Mouse (Mus musculus): Measurements from ENCODE around the gene Gm49394. TPM values are rescaled to one million over a fixed set of nuclear protein-coding genes. Genes with fewer than 3 reads are reported as not detected.
A peak's percentile ranks its signal among the peaks of the same experiment; 100 is the strongest.

Gene Gm49394
- polyA plus RNA-seq, 1 experiment from 2014 or later = 0.25 TPM

DNA sequence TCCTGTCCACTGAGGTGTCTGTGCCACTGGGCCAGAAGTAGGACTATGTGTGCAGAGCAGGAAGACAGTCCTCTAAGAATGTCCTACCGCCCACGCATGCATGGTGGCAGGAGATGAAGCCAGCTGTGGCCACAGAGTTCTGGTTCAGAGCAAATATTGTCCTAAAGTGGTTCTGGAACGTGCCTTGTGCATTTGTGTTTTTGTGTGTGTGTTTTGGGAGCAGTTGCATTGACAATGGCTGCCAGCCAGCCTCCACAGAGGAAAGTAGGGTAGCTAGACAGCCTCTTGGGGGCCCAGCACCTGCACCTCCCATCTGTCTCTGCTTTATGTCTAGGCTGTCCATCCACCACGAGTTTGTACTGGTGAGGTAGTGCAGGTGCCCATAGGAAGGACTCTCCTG is 47.6 kb downstream of the Gm49394 start:
- H3K27me3 ChIP-seq = no peaks in the 10 kb centered on the region
- no peaks in the 10 kb centered on the region for H3K9me3 ChIP-seq (replicated peaks)
- H3K36me3 ChIP-seq = no peaks in the 10 kb centered on the region
- no peak overlapping the region for H3K27ac ChIP-seq (replicated peaks)
- no peak overlapping the region for H3K4me3 ChIP-seq (replicated peaks)
- no peak for ATAC-seq (ENCODE audit: insufficient number of reproducible peaks, low FRiP score, low TSS enrichment, low read depth)
- H3K4me1 ChIP-seq = 0 out of 2 replicates have a peak, but pooled peaks cover 6% of the 10 kb centered on the region
- 77% methylated on average over 4 of the region's 4 CpGs for WGBS
- no peak overlapping the region for H3K4me2 ChIP-seq (replicated peaks)
- H3K9ac ChIP-seq = no peak overlapping the region

- Histone ChIP-seq H3K9me3 (replicated peaks) (no peaks in the 10 kb centered on the region), H3K27ac (replicated peaks) (no peak overlapping the region), H3K4me1 (peaks cover 22% of the 10 kb centered on the region), H3K27me3 (no peaks in the 10 kb centered on the region), H3K4me2 (replicated peaks) (no peak overlapping the region), H3K4me3 (replicated peaks) (no peak overlapping the region), H3K36me3 (no peaks in the 10 kb centered on the region), H3K9ac (no peak overlapping the region)
- 55% methylated on average over 2 of the region's 2 CpGs for WGBS
- no peak for ATAC-seq (ENCODE audit: insufficient number of reproducible peaks, low FRiP score, low TSS enrichment, low read depth)
These were observed 56.7 kb downstream of the Gm49394 start for GRCm38 (mm10) chr7:142613077-142613476.

GRCm38 (mm10) chr7:142610627-142611406 is 58.9 kb downstream of the Gm49394 start:
- Histone ChIP-seq H3K4me3 (replicated peaks) (no peak overlapping the region), H3K36me3 (no peaks in the 10 kb centered on the region), H3K27me3 (no peaks in the 10 kb centered on the region), H3K4me1 (peaks cover 22% of the 10 kb centered on the region), H3K9me3 (replicated peaks) (no peaks in the 10 kb centered on the region), H3K4me2 (replicated peaks) (peak overlapping the region; percentile 33), H3K27ac (replicated peaks) (peak overlapping the region; percentile 72), H3K9ac (no peak overlapping the region)
- 3% methylated on average over 12 of the region's 12 CpGs for WGBS
- ATAC-seq (ENCODE audit: insufficient number of reproducible peaks, low FRiP score, low TSS enrichment, low read depth) = peak; percentile 83

GRCm38 (mm10) chr7:142600921-142601320 is 68.8 kb downstream of the Gm49394 start:
- Histone ChIP-seq H3K27ac (replicated peaks) (no peak overlapping the region), H3K9ac (no peak overlapping the region), H3K4me1 (peaks cover 16% of the 10 kb centered on the region), H3K27me3 (no peaks in the 10 kb centered on the region), H3K4me3 (replicated peaks) (no peak overlapping the region), H3K36me3 (no peaks in the 10 kb centered on the region), H3K4me2 (replicated peaks) (no peak overlapping the region), H3K9me3 (replicated peaks) (no peaks in the 10 kb centered on the region)
- 78% methylated on average over 2 of the region's 2 CpGs for WGBS
- peak; percentile 9; the same call in 1 of the 2 replicates for ATAC-seq (ENCODE audit: insufficient number of reproducible peaks, low FRiP score, low TSS enrichment, low read depth)

MicroRNAs within 50 kb of the gene (microRNA counts, 519-probe panel; counts per million panel counts)
- 2,070 counts per million, percentile 43 among the panel's probes with 10 or more counts for microRNA mmu-miR-483

Small RNAs within 50 kb of the gene (microRNA-seq; reads per million reads assigned to microRNA genes)
- gene Mir483 (ENCODE audit: borderline number of aligned reads) = 1,649 reads per million, percentile 81 among the genes with 10 or more reads in this experiment

Other genes starting within 250 kb of the Gm49394 start
- gene Syt8, start 235.1 kb downstream of the Gm49394 start, polyA plus RNA-seq (2015; fragmentation: Nextera tagmentation; extraction: Ambion mirVana) = 3.9 and 4.5 TPM in 2 replicates
- 169 and 228 TPM in 2 replicates for gene Tnni2, start 228.1 kb downstream of the Gm49394 start, polyA plus RNA-seq (2015; fragmentation: Nextera tagmentation; extraction: Ambion mirVana)
- gene Lsp1, start 209.1 kb downstream of the Gm49394 start, polyA plus RNA-seq (2015; fragmentation: Nextera tagmentation; extraction: Ambion mirVana) = 49.3 and 58.9 TPM in 2 replicates
- 167 and 228 TPM in 2 replicates for gene Tnnt3, start 171.1 kb downstream of the Gm49394 start, polyA plus RNA-seq (2015; fragmentation: Nextera tagmentation; extraction: Ambion mirVana)
- 28.5 and 32.7 TPM in 2 replicates for gene Mrpl23, start 137.3 kb downstream of the Gm49394 start, polyA plus RNA-seq (2015; fragmentation: Nextera tagmentation; extraction: Ambion mirVana)
- gene Igf2, start 3.1 kb downstream of the Gm49394 start, polyA plus RNA-seq (2015; fragmentation: Nextera tagmentation; extraction: Ambion mirVana) = 970 and 1,114 TPM in 2 replicates
- gene Ins2, start 73.4 kb upstream of the Gm49394 start, polyA plus RNA-seq (2015; fragmentation: Nextera tagmentation; extraction: Ambion mirVana) = not detected in 2 replicates

All from embryonic facial prominence, embryonic 15.5 days (tissue).